Mouse (Mus musculus) liver, embryonic 14.5 days (tissue): ENCODE results near the gene Actn4. TPM values are rescaled to one million over a fixed set of nuclear protein-coding genes. Genes with fewer than 3 reads are reported as not detected.
A peak's percentile ranks its signal among the peaks of the same experiment; 100 is the strongest.

Experiments used
- ATAC-seq: fragments of 200-750 bp; cut with Nextera tagmentation; 2 replicates; pipeline ENCODE4 v1.8.0; 2017; ENCODE audit warnings: moderate number of reproducible peaks, mild to moderate bottlenecking, moderate library complexity; ENCODE audit not compliant: insufficient read depth
- DNase-seq, 3 experiments: peaks; one replicate each; pipeline ENCODE4 v3.0.0-alpha.2; 2012 to 2013; ENCODE audit warnings: low read depth in 3 of 3, low spot score in 3 of 3
- H3K27ac ChIP-seq: fragments of 300-500 bp; sonication (generic); 2 replicates; pipeline ENCODE4 v1.5.1; 2014; ENCODE audit warnings: moderate library complexity, mild to moderate bottlenecking, control low read depth, inconsistent platforms
- H3K27me3 ChIP-seq: fragments of 300-500 bp; sonication (generic); 2 replicates; pipeline ENCODE4 v1.6.1; 2014; ENCODE audit warnings: mild to moderate bottlenecking, low read length, moderate library complexity; ENCODE audit not compliant: control insufficient read depth, insufficient read depth
- H3K36me3 ChIP-seq: fragments of 300-500 bp; sonication (generic); replicated peaks from 2 replicates; pipeline ENCODE4 v1.6.1; 2014; ENCODE audit warnings: low read depth; ENCODE audit not compliant: control insufficient read depth, insufficient read depth
- H3K4me1 ChIP-seq, 2 experiments: fragments of 200-500 bp in 1 of 2; fragments of 300-500 bp in 1 of 2; sonication (generic) in 1 of 2; replicated peaks; 2 replicates each; pipeline ENCODE4 v1.6.1; 2012 to 2014; ENCODE audit warnings: antibody characterized with exemption in 1 of 2, inconsistent platforms in 1 of 2, low read length in 1 of 2; ENCODE audit not compliant: control insufficient read depth in 2 of 2, insufficient read depth in 2 of 2
- H3K4me2 ChIP-seq: fragments of 300-500 bp; sonication (generic); 2 replicates; pipeline ENCODE4 v1.6.1; 2014; ENCODE audit warnings: low read depth, mild to moderate bottlenecking, control low read depth, moderate library complexity
- H3K4me3 ChIP-seq, 2 experiments: fragments of 200-500 bp in 1 of 2; fragments of 300-500 bp in 1 of 2; sonication (generic) in 1 of 2; 2 replicates each; pipeline ENCODE4 v1.5.1; 2012 to 2014; ENCODE audit warnings: low read depth in 2 of 2, low read length in 2 of 2, mild to moderate bottlenecking in 2 of 2, control low read depth in 1 of 2, inconsistent platforms in 1 of 2, moderate library complexity in 1 of 2; ENCODE audit not compliant: insufficient read depth in 1 of 2
- H3K9ac ChIP-seq: fragments of 300-500 bp; sonication (generic); replicated peaks from 2 replicates; pipeline ENCODE4 v1.6.1; 2014; ENCODE audit warnings: mild to moderate bottlenecking, control low read depth, moderate library complexity
- H3K9me3 ChIP-seq: fragments of 300-500 bp; sonication (generic); 2 replicates; pipeline ENCODE4 v1.6.1; 2016; ENCODE audit warnings: low read length, mixed read lengths; ENCODE audit not compliant: control insufficient read depth
- CTCF ChIP-seq: IDR thresholded peaks from 2 replicates; pipeline ENCODE4 v1.5.1; 2016; ENCODE audit warnings: antibody characterized with exemption, low read depth, control low read depth
- EP300 ChIP-seq: IDR thresholded peaks from 2 replicates; pipeline ENCODE4 v1.6.1; 2016; ENCODE audit warnings: antibody characterized with exemption, low read depth
- WGBS: fragments of 180-500 bp; shearing (Covaris S2); extraction: QIAGEN DNeasy Blood & Tissue Kit; methylation state at CpG from one replicate; pipeline ENCODE4 v1.1.7; 2014; ENCODE audit not compliant: insufficient replicate concordance; 5-methylcytosine and 5-hydroxymethylcytosine counted together
- polyA plus RNA-seq, 2 experiments: library from polyadenylated mRNA; depleted of rRNA in 1 of 2; stranded (reverse) in 1 of 2; unstranded in 1 of 2; fragments of >200 nt; fragmentation: Nextera tagmentation in 1 of 2; extraction: Ambion mirVana in 1 of 2; gene quantifications; 2 replicates each; pipeline versions ENCODE4 v1.2.1 to v1.2.3; 2012 to 2014

The Actn4 gene
- polyA plus RNA-seq, 2 experiments: 80.4 to 94.5 TPM

DNA sequence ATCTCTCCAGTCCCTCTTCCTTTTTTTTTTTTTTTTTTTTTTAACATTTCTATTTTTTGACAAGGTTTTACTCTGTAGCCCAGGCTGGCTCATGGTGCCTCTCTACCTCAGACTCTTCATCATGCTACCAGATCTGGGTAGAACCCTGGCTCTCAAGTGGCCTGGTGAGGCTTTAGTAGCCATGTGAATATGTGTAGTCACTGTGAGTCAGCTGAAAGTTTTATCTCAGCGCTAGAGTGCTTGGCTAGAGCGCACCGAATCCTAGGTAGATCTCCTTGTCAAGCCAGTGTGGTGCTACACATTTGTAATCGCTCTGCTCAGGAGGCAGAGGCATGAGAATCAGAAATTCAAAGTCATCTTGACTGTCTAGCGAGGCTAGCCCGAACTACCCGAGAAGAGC is 85.0 kb downstream of the Actn4 start:
- ATAC-seq (peak; percentile 94), DNase-seq (peak; percentile 66 to 81 (median 77))
- Histone ChIP-seq H3K9ac (peak overlapping the region; percentile 31), H3K9me3 (no peaks in the 10 kb centered on the region), H3K4me3 (no peak overlapping the region), H3K4me1 (peaks cover 9 to 27% of the 10 kb centered on the region in 2 experiments), H3K36me3 (no peaks in the 10 kb centered on the region), H3K4me2 (peak overlapping the region; percentile 31; the same call in 1 of the 2 replicates), H3K27ac (peak overlapping the region; percentile 81), H3K27me3 (no peaks in the 10 kb centered on the region; the same call in 1 of the 2 replicates)
- TF ChIP-seq EP300 (peak; percentile 60; the same call in 1 of the 2 replicates), CTCF (no peak)
- WGBS: 37% methylated on average over 7 of the region's 7 CpGs

GRCm38 (mm10) chr7:28876099-28876498 is 86.0 kb downstream of the Actn4 start:
- no peak for TF ChIP-seq EP300
- TF ChIP-seq CTCF: no peak
- DNase-seq (no peak), ATAC-seq (no peak)
- Histone ChIP-seq H3K36me3 (no peaks in the 10 kb centered on the region), H3K27ac (no peak overlapping the region), H3K9ac (no peak overlapping the region), H3K4me3 (no peak overlapping the region), H3K27me3 (no peaks in the 10 kb centered on the region; the same call in 1 of the 2 replicates), H3K4me2 (no peak overlapping the region), H3K4me1 (peaks cover 9 to 27% of the 10 kb centered on the region in 2 experiments), H3K9me3 (no peaks in the 10 kb centered on the region)
- 76% methylated on average over 4 of the region's 4 CpGs for WGBS

- H3K4me2 ChIP-seq: no peak overlapping the region
- no peak overlapping the region for H3K9ac ChIP-seq
- H3K4me3 ChIP-seq: no peak overlapping the region
- no peak overlapping the region for H3K27ac ChIP-seq
- no peaks in the 10 kb centered on the region for H3K9me3 ChIP-seq
- H3K4me1 ChIP-seq: peaks cover 9 to 28% of the 10 kb centered on the region in 2 experiments
- no peaks in the 10 kb centered on the region for H3K36me3 ChIP-seq
- H3K27me3 ChIP-seq: no peaks in the 10 kb centered on the region; the same call in 1 of the 2 replicates
- no peak for ATAC-seq
- DNase-seq: no peak
- WGBS: 60% methylated on average over 2 of the region's 2 CpGs
- no peak for TF ChIP-seq EP300
- no peak for TF ChIP-seq CTCF
Measured at GRCm38 (mm10) chr7:28874565-28874964, 87.6 kb downstream of the Actn4 start.

- Histone ChIP-seq H3K27me3 (no peaks in the 10 kb centered on the region), H3K4me3 (no peak overlapping the region), H3K9me3 (no peaks in the 10 kb centered on the region), H3K4me1 (peaks cover 0 to 8% of the 10 kb centered on the region in 2 experiments; a peak in 3 of 4 replicates), H3K9ac (no peak overlapping the region), H3K27ac (no peak overlapping the region), H3K4me2 (no peak overlapping the region), H3K36me3 (no peaks in the 10 kb centered on the region)
- 68% methylated on average over 24 of the region's 24 CpGs for WGBS
- DNase-seq (peak in 1 of 3 experiments; percentile 31), ATAC-seq (no peak)
- TF ChIP-seq EP300 (no peak), CTCF (no peak)
Measured at GRCm38 (mm10) chr7:28870901-28871664, 91.1 kb downstream of the Actn4 start.
